Mouse (Mus musculus): ENCODE measurements at regions not wholly inside any gene's neighbourhood (a gene's known extent, or its start where the extent isn't known, plus 50 kb on each side); places are given as distances from the start of the nearest gene placed in this dataset.

- no peak for DNase-seq (ENCODE audit: low spot score)
Observed at GRCm38 (mm10) chr19:55985518-55985917, 243.9 kb downstream of the Tcf7l2 start.

- DNase-seq (ENCODE audit: low spot score) = peak; percentile 4
Observed at GRCm38 (mm10) chr19:55991791-55992726, 250.4 kb downstream of the Tcf7l2 start.

GRCm38 (mm10) chr19:55992727-55993066, 251.1 kb downstream of the Tcf7l2 start:
- no peak for DNase-seq (ENCODE audit: low spot score)

DNA sequence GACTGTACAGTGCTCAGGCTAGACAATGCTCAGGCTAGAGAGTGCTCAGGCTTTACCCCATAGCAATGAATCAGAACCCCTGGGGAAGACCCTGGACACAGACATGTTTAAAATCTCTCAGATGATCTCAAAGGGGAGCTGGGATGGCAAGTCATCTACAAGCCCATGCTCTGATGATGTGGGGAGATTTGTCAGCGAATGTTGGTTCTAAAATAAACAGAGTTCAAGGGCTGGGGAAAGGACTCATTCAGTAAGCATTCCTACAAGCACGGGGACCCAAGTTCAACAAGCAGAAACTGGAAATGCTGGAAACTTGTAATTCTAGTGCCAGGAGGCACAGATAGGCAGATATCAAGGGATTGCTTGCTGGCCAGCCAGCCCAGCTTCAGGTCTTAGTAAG, 254.1 kb downstream of the Tcf7l2 start:
- DNase-seq (ENCODE audit: low spot score) = no peak

GRCm38 (mm10) chr19:55998454-55999180, 257.0 kb downstream of the Tcf7l2 start:
- DNase-seq (ENCODE audit: low spot score) = no peak

GRCm38 (mm10) chr19:55999409-55999808, 257.8 kb downstream of the Tcf7l2 start:
- DNase-seq (ENCODE audit: low spot score) = no peak

GRCm38 (mm10) chr19:56001428-56001827, 259.8 kb downstream of the Tcf7l2 start:
- no peak for DNase-seq (ENCODE audit: low spot score)

- DNase-seq (ENCODE audit: low spot score) = no peak
Observed at GRCm38 (mm10) chr19:56005886-56006285, 264.3 kb downstream of the Tcf7l2 start.

GRCm38 (mm10) chr19:56007433-56007832, 265.8 kb downstream of the Tcf7l2 start:
- no peak for DNase-seq (ENCODE audit: low spot score)

- DNase-seq (ENCODE audit: low spot score) = no peak
Observed at GRCm38 (mm10) chr19:56010766-56011165, 269.1 kb downstream of the Tcf7l2 start.

DNA sequence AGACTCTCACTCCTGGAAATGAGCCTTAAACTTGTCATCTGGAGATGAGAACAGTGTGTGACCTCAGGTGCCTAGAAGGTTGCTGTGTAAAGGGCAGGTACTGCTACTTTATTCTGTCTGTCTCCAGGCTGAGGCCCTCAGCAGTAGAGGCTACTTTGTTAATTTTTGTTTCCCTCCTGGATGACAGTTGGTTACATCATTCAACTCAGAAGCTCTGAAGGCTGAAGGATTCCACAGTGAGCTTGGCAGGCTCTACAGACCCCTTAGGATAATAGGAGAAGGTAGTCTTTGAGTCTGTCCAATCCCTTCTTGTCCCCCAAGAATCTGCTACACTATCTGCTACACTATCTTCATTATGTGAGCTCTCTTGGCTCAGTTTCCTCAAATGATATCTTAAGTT, 269.7 kb downstream of the Tcf7l2 start:
- no peak for DNase-seq (ENCODE audit: low spot score)

DNA sequence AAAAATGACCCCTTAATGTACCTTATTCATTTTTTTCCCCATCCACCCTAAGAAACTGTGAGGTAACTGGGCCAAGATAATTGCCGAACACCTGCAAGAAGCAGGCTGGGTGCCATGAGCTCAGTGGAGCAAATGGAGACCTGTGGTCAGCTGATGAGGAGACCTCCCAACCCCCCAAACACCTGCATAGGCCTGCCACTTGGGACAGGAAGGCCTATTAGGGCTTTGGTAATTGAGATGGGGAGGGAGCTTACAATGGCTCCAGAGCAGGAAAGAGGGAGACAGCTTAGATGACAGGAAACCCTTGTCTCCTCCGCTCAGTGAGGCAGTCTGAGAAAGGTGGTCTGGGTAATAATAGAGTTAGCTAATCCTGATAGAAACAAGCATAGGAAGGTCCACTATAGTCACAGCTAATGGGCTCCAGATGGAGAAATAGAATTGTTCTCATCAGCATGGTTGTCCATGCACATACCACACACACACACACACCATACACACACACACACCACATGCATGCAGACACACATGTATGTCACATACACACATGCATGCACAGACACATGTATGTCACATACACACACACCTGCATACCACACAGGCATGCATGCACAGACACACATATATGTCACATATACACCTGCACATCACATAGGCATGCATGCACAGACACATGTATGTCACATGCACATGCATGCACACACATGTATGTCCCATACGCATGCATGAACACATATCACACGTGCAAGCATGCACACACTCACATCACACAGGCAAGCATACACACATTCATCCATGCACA, 270.2 kb upstream of the Habp2 start:
- DNase-seq (ENCODE audit: low spot score) = no peak

GRCm38 (mm10) chr19:56017524-56017923, 269.4 kb upstream of the Habp2 start:
- DNase-seq (ENCODE audit: low spot score) = no peak

GRCm38 (mm10) chr19:56019143-56019542, 267.8 kb upstream of the Habp2 start:
- DNase-seq (ENCODE audit: low spot score) = no peak

GRCm38 (mm10) chr19:56022348-56022747, 264.6 kb upstream of the Habp2 start:
- no peak for DNase-seq (ENCODE audit: low spot score)

DNA sequence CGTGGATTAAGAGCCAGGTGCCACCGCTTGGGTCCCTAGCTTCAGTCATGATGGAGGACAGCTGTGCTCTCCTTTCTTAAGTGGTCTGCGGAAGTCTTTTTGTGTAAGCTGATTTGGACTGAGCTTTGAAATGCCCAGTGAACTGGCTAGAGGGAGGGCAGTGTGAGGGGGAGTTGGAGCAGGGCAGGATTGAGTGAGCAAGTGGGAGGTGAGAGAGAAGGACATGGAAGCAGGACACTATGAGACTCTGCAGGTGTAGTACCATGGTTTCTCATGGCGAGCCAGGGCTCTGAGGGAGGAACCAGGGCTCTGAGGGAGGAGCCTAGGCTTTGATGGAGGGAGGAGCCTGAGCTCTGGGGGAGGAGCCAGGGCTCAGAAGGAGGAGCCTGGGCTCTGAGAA, 262.3 kb upstream of the Habp2 start:
- no peak for DNase-seq (ENCODE audit: low spot score)

- DNase-seq (ENCODE audit: low spot score) = no peak
Observed at GRCm38 (mm10) chr19:56029428-56030281, 257.3 kb upstream of the Habp2 start.

GRCm38 (mm10) chr19:56030401-56030925, 256.5 kb upstream of the Habp2 start:
- no peak for DNase-seq (ENCODE audit: low spot score)

GRCm38 (mm10) chr19:56034552-56034951, 252.4 kb upstream of the Habp2 start:
- DNase-seq (ENCODE audit: low spot score) = no peak

GRCm38 (mm10) chr19:56037584-56037983, 249.4 kb upstream of the Habp2 start:
- no peak for DNase-seq (ENCODE audit: low spot score)
